In the genomic region with DNA sequence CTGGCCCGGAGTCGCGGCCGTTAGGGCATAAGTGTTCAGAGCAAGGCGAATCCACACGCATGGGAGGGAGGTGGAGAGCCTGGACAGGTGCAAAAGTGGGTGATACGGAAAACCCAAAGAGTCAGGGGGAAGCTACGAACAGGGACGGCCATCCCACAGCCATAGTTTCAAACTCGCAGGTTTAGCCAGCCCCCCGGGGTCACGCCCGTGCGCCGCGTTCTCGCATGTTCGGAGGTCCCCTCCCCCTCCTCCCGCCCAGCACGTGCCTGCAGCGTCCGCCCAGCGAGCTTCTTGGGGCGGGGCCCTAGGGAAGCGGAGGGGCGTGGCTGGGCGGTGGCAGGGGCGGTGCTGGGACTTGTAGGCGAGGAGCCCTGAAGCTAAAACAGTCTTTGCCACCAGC, we compare ENCODE assay signal across 8 mouse cellular contexts. TPM values are rescaled to one million over a fixed set of nuclear protein-coding genes. Genes with fewer than 3 reads are reported as not detected.
A peak's percentile ranks its signal among the peaks of the same experiment; 100 is the strongest.
DNase-seq lines count a peak whose midpoint lies in the region; ATAC-seq and TF ChIP-seq lines count a peak whose summit lies in the region.

No protein-coding gene starts in this region.

- peak overlapping the region; percentile 89 for H3K4me2 ChIP-seq in heart, embryonic 15.5 days
- peak overlapping the region; percentile 96 for H3K4me2 ChIP-seq in liver, embryonic 14.5 days (ENCODE audit: low read depth)
- peak overlapping the region; percentile 79 for H3K4me2 ChIP-seq in stomach, embryonic 15.5 days

- peak; percentile 96 to 97 for DNase-seq in B cell, adult 2 months
- peak; percentile 89 for DNase-seq in forebrain, embryonic 10.5 days (ENCODE audit: extremely low spot score, low spot score)
- DNase-seq in kidney, postnatal 25 days, result peak; percentile 94 to 95
- DNase-seq in liver, embryonic 14.5 days (ENCODE audit: low read depth in 3 of 3, low spot score in 3 of 3), result peak; percentile 82 to 85 (median 84)
- DNase-seq in neural tube, embryonic 10.5 days (ENCODE audit: extremely low spot score, low spot score), result peak; percentile 84

- TF ChIP-seq CTCF in liver, embryonic 14.5 days (IDR thresholded peaks at IDR 0.05; ENCODE audit: low read depth), result no peak

- ATAC-seq in heart, embryonic 15.5 days (replicated peaks; ENCODE audit: insufficient number of reproducible peaks, insufficient read depth, low FRiP score, low read depth), result peak; percentile 74
- peak; percentile 74 for ATAC-seq in liver, embryonic 14.5 days (ENCODE audit: insufficient read depth)
- peak; percentile 84 for ATAC-seq in stomach, embryonic 15.5 days (ENCODE audit: insufficient read depth, low FRiP score, low read depth)

- H3K4me1 ChIP-seq in brown adipose tissue, adult 24 weeks (ENCODE audit: control insufficient read depth, insufficient read depth, insufficient read length, low read length), result peaks cover 18% of the 10 kb centered on the region
- peaks cover 55% of the 10 kb centered on the region for H3K4me1 ChIP-seq in forebrain, embryonic 10.5 days
- peaks cover 59% of the 10 kb centered on the region for H3K4me1 ChIP-seq in heart, embryonic 15.5 days (replicated peaks)
- peaks cover 46 to 48% of the 10 kb centered on the region in 2 experiments for H3K4me1 ChIP-seq in liver, embryonic 14.5 days (replicated peaks; ENCODE audit: control insufficient read depth in 2 of 2, insufficient read depth in 2 of 2, low read length in 1 of 2)
- H3K4me1 ChIP-seq in stomach, embryonic 15.5 days, result peaks cover 38% of the 10 kb centered on the region

- H3K9ac ChIP-seq in heart, embryonic 15.5 days, result peak overlapping the region; percentile 40
- peak overlapping the region; percentile 56 for H3K9ac ChIP-seq in liver, embryonic 14.5 days (replicated peaks)
- H3K9ac ChIP-seq in stomach, embryonic 15.5 days, result no peak overlapping the region

- H3K9me3 ChIP-seq in forebrain, embryonic 10.5 days, result no peaks in the 10 kb centered on the region
- H3K9me3 ChIP-seq in heart, embryonic 15.5 days (replicated peaks), result no peaks in the 10 kb centered on the region
- H3K9me3 ChIP-seq in liver, embryonic 14.5 days (ENCODE audit: control insufficient read depth, low read length), result no peaks in the 10 kb centered on the region
- H3K9me3 ChIP-seq in stomach, embryonic 15.5 days, result no peaks in the 10 kb centered on the region

- peak overlapping the region; percentile 60 for H3K4me3 ChIP-seq in brown adipose tissue, adult 24 weeks (ENCODE audit: insufficient read depth, low read depth, low read length)
- H3K4me3 ChIP-seq in forebrain, embryonic 10.5 days, result peak overlapping the region; percentile 55
- peak overlapping the region; percentile 45 for H3K4me3 ChIP-seq in heart, embryonic 15.5 days
- H3K4me3 ChIP-seq in liver, embryonic 14.5 days (ENCODE audit: insufficient read depth in 1 of 2, low read depth in 2 of 2, low read length in 2 of 2), result peak overlapping the region; percentile 52 to 57
- H3K4me3 ChIP-seq in stomach, embryonic 15.5 days (replicated peaks), result peak overlapping the region; percentile 37

- no peak overlapping the region for H3K27ac ChIP-seq in brown adipose tissue, adult 24 weeks (replicated peaks; ENCODE audit: low read depth, low read length)
- H3K27ac ChIP-seq in forebrain, embryonic 10.5 days, result peak overlapping the region; percentile 86
- H3K27ac ChIP-seq in heart, embryonic 15.5 days, result peak overlapping the region; percentile 81
- peak overlapping the region; percentile 25 for H3K27ac ChIP-seq in liver, embryonic 14.5 days
- no peak overlapping the region for H3K27ac ChIP-seq in stomach, embryonic 15.5 days

- under 1% methylated on average over 29 of the region's 29 CpGs for WGBS in forebrain, embryonic 10.5 days
- under 1% methylated on average over 29 of the region's 29 CpGs for WGBS in heart, embryonic 15.5 days
- WGBS in liver, embryonic 14.5 days (ENCODE audit: insufficient replicate concordance), result under 1% methylated on average over 28 of the region's 29 CpGs
- under 1% methylated on average over 29 of the region's 29 CpGs for WGBS in stomach, embryonic 15.5 days

- H3K27me3 ChIP-seq in forebrain, embryonic 10.5 days (ENCODE audit: poor library complexity, severe bottlenecking), result peaks cover 44% of the 10 kb centered on the region
- H3K27me3 ChIP-seq in heart, embryonic 15.5 days, result no peaks in the 10 kb centered on the region
- H3K27me3 ChIP-seq in liver, embryonic 14.5 days (ENCODE audit: control insufficient read depth, insufficient read depth, low read length), result no peaks in the 10 kb centered on the region
- peaks cover 4% of the 10 kb centered on the region; the same call in 1 of the 2 replicates for H3K27me3 ChIP-seq in stomach, embryonic 15.5 days (replicated peaks)

- peak; percentile 13; the same call in 1 of the 2 replicates for TF ChIP-seq EP300 in liver, embryonic 14.5 days (IDR thresholded peaks at IDR 0.05; ENCODE audit: low read depth)

- H3K36me3 ChIP-seq in forebrain, embryonic 10.5 days (replicated peaks), result peaks cover 35% of the 10 kb centered on the region
- peaks cover 19% of the 10 kb centered on the region for H3K36me3 ChIP-seq in heart, embryonic 15.5 days
- peaks cover 30% of the 10 kb centered on the region for H3K36me3 ChIP-seq in liver, embryonic 14.5 days (replicated peaks; ENCODE audit: control insufficient read depth, insufficient read depth, low read depth)
- peaks cover 8% of the 10 kb centered on the region for H3K36me3 ChIP-seq in stomach, embryonic 15.5 days

RNA-seq across cellular contexts. Expression of gene Rbm38, which starts 0.5 kb away (rescaled TPM):
- 13.5 and 14.5 TPM in 2 replicates for polyA plus RNA-seq in brown adipose tissue, adult 24 weeks (2012; ENCODE audit: insufficient read depth, insufficient read length, missing spikeins)
- 119 and 123 TPM in 2 replicates for polyA plus RNA-seq in forebrain, embryonic 10.5 days (2016; fragmentation: Nextera tagmentation; extraction: Ambion mirVana)
- 108 and 120 TPM in 2 replicates for polyA plus RNA-seq in heart, embryonic 15.5 days (2015; fragmentation: Nextera tagmentation; extraction: Ambion mirVana)
- polyA plus RNA-seq in liver, embryonic 14.5 days (2012; rRNA removed), result 274 and 315 TPM in 2 replicates
- polyA plus RNA-seq in liver, embryonic 14.5 days (2014; fragmentation: Nextera tagmentation; extraction: Ambion mirVana), result 270 and 320 TPM in 2 replicates
- polyA plus RNA-seq in stomach, embryonic 15.5 days (2015; fragmentation: Nextera tagmentation; extraction: Ambion mirVana), result 43.6 and 56.6 TPM in 2 replicates

RNA-seq across cellular contexts. Expression of gene Rae1, which starts 19.9 kb away (rescaled TPM):
- 25.9 and 34.4 TPM in 2 replicates for polyA plus RNA-seq in brown adipose tissue, adult 24 weeks (2012; ENCODE audit: insufficient read depth, insufficient read length, missing spikeins)
- 168 TPM in 2 replicates for polyA plus RNA-seq in forebrain, embryonic 10.5 days (2016; fragmentation: Nextera tagmentation; extraction: Ambion mirVana)
- polyA plus RNA-seq in heart, embryonic 15.5 days (2015; fragmentation: Nextera tagmentation; extraction: Ambion mirVana), result 84.8 and 96.2 TPM in 2 replicates
- 39.4 and 45.9 TPM in 2 replicates for polyA plus RNA-seq in liver, embryonic 14.5 days (2012; rRNA removed)
- polyA plus RNA-seq in liver, embryonic 14.5 days (2014; fragmentation: Nextera tagmentation; extraction: Ambion mirVana), result 65.3 and 71.1 TPM in 2 replicates
- polyA plus RNA-seq in stomach, embryonic 15.5 days (2015; fragmentation: Nextera tagmentation; extraction: Ambion mirVana), result 110 and 118 TPM in 2 replicates

RNA-seq across cellular contexts. Expression of gene Spo11, which starts 42.3 kb away (rescaled TPM):
- not detected in 2 replicates for polyA plus RNA-seq in brown adipose tissue, adult 24 weeks (2012; ENCODE audit: insufficient read depth, insufficient read length, missing spikeins)
- 0.42 and 0.73 TPM in 2 replicates for polyA plus RNA-seq in forebrain, embryonic 10.5 days (2016; fragmentation: Nextera tagmentation; extraction: Ambion mirVana)
- polyA plus RNA-seq in heart, embryonic 15.5 days (2015; fragmentation: Nextera tagmentation; extraction: Ambion mirVana), result 0.74 TPM in 1 of 2 replicates, not detected in the other
- 0.01 and 0.03 TPM in 2 replicates for polyA plus RNA-seq in liver, embryonic 14.5 days (2012; rRNA removed)
- not detected in 2 replicates for polyA plus RNA-seq in liver, embryonic 14.5 days (2014; fragmentation: Nextera tagmentation; extraction: Ambion mirVana)
- polyA plus RNA-seq in stomach, embryonic 15.5 days (2015; fragmentation: Nextera tagmentation; extraction: Ambion mirVana), result 0.06 and 0.31 TPM in 2 replicates

Comparison
In these comparisons a context has a peak if more than half of its experiments do, and no peak if none do; other contexts are left out.
1. H3K27ac ChIP-seq: peak in forebrain, embryonic 10.5 days (single experiment), heart, embryonic 15.5 days (single experiment) and liver, embryonic 14.5 days (single experiment); none in brown adipose tissue, adult 24 weeks (single experiment) and stomach, embryonic 15.5 days (single experiment).
2. Peak in every context shown above with its lines, with median percentiles within 50 percentile points of each other: DNase-seq, H3K4me3 ChIP-seq, ATAC-seq and H3K4me2 ChIP-seq.